Mouse (Mus musculus): ENCODE measurements around the gene Psma6. TPM values are rescaled to one million over a fixed set of nuclear protein-coding genes. Genes with fewer than 3 reads are reported as not detected.

Gene Psma6
- polyA plus RNA-seq, 1 experiment from 2014 or later: 177 TPM

GRCm38 (mm10) chr12:55440416-55440815 is 56.4 kb downstream of the Psma6 start:
- Histone ChIP-seq H3K4me2 (ENCODE audit: low read depth, low read length) (no peak overlapping the region), H3K4me3 (ENCODE audit: low read depth, low read length) (no peak overlapping the region), H3K27ac (ENCODE audit: low read depth) (no peak overlapping the region), H3K36me3 (replicated peaks; ENCODE audit: insufficient read depth, low read length) (no peaks in the 10 kb centered on the region), H3K4me1 (ENCODE audit: insufficient read depth) (peaks cover 45% of the 10 kb centered on the region), H3K27me3 (ENCODE audit: insufficient read depth, low read length) (no peaks in the 10 kb centered on the region), H3K9ac (replicated peaks) (no peak overlapping the region), H3K9me3 (ENCODE audit: low read length) (no peaks in the 10 kb centered on the region)
- 59% methylated on average over 5 of the region's 5 CpGs for WGBS (ENCODE audit: insufficient replicate concordance)
- DNase-seq: no peak
- ATAC-seq: peak; percentile 48; the same call in 1 of the 2 replicates
- TF ChIP-seq CTCF (IDR thresholded peaks at IDR 0.05; ENCODE audit: low read depth) (no peak), EP300 (IDR thresholded peaks at IDR 0.05; ENCODE audit: low read depth) (no peak)

GRCm38 (mm10) chr12:55442245-55442644 is 58.2 kb downstream of the Psma6 start:
- ATAC-seq (no peak), DNase-seq (no peak)
- H3K4me1 ChIP-seq (ENCODE audit: insufficient read depth): peaks cover 45% of the 10 kb centered on the region
- TF ChIP-seq CTCF (IDR thresholded peaks at IDR 0.05; ENCODE audit: low read depth) (no peak), EP300 (IDR thresholded peaks at IDR 0.05; ENCODE audit: low read depth) (no peak)
- no peaks in the 10 kb centered on the region for H3K9me3 ChIP-seq (ENCODE audit: low read length)
- no peak overlapping the region for H3K4me3 ChIP-seq (ENCODE audit: low read depth, low read length)
- H3K4me2 ChIP-seq (ENCODE audit: low read depth, low read length): no peak overlapping the region
- H3K36me3 ChIP-seq (replicated peaks; ENCODE audit: insufficient read depth, low read length): no peaks in the 10 kb centered on the region
- H3K27ac ChIP-seq (ENCODE audit: low read depth): no peak overlapping the region
- H3K9ac ChIP-seq (replicated peaks): no peak overlapping the region
- 90% methylated on average over 1 of the region's 1 CpGs for WGBS (ENCODE audit: insufficient replicate concordance)
- no peaks in the 10 kb centered on the region for H3K27me3 ChIP-seq (ENCODE audit: insufficient read depth, low read length)

GRCm38 (mm10) chr12:55442861-55443850 is 59.1 kb downstream of the Psma6 start:
- 56% methylated on average over 9 of the region's 9 CpGs for WGBS (ENCODE audit: insufficient replicate concordance)
- Histone ChIP-seq H3K4me3 (ENCODE audit: low read depth, low read length) (no peak overlapping the region), H3K9ac (replicated peaks) (no peak overlapping the region), H3K27ac (ENCODE audit: low read depth) (0 out of 2 replicates have a peak overlapping the region, but pooled peaks have one; percentile 32), H3K36me3 (replicated peaks; ENCODE audit: insufficient read depth, low read length) (no peaks in the 10 kb centered on the region), H3K27me3 (ENCODE audit: insufficient read depth, low read length) (no peaks in the 10 kb centered on the region), H3K9me3 (ENCODE audit: low read length) (no peaks in the 10 kb centered on the region), H3K4me1 (ENCODE audit: insufficient read depth) (peaks cover 41% of the 10 kb centered on the region), H3K4me2 (ENCODE audit: low read depth, low read length) (no peak overlapping the region)
- DNase-seq (peak; percentile 54), ATAC-seq (peak; percentile 7; the same call in 1 of the 2 replicates)
- TF ChIP-seq CTCF (IDR thresholded peaks at IDR 0.05; ENCODE audit: low read depth) (no peak), EP300 (IDR thresholded peaks at IDR 0.05; ENCODE audit: low read depth) (no peak)

GRCm38 (mm10) chr12:55444031-55444451 is 60.0 kb downstream of the Psma6 start:
- H3K9ac ChIP-seq (replicated peaks): no peak overlapping the region
- H3K27me3 ChIP-seq (ENCODE audit: insufficient read depth, low read length): no peaks in the 10 kb centered on the region
- no peak overlapping the region for H3K4me3 ChIP-seq (ENCODE audit: low read depth, low read length)
- no peak for DNase-seq
- no peak for TF ChIP-seq EP300 (IDR thresholded peaks at IDR 0.05; ENCODE audit: low read depth)
- no peaks in the 10 kb centered on the region for H3K9me3 ChIP-seq (ENCODE audit: low read length)
- no peak overlapping the region for H3K4me2 ChIP-seq (ENCODE audit: low read depth, low read length)
- H3K36me3 ChIP-seq (replicated peaks; ENCODE audit: insufficient read depth, low read length): no peaks in the 10 kb centered on the region
- no peak for ATAC-seq
- no peak overlapping the region for H3K27ac ChIP-seq (ENCODE audit: low read depth)
- H3K4me1 ChIP-seq (ENCODE audit: insufficient read depth): peaks cover 38% of the 10 kb centered on the region
- WGBS (ENCODE audit: insufficient replicate concordance): 85% methylated on average over 4 of the region's 4 CpGs

- ATAC-seq (no peak), DNase-seq (no peak)
- TF ChIP-seq EP300 (IDR thresholded peaks at IDR 0.05; ENCODE audit: low read depth) (no peak; the same call in 1 of the 2 replicates), CTCF (IDR thresholded peaks at IDR 0.05; ENCODE audit: low read depth) (no peak)
- H3K27ac ChIP-seq (ENCODE audit: low read depth): no peak overlapping the region
- H3K9me3 ChIP-seq (ENCODE audit: low read length): no peaks in the 10 kb centered on the region
- H3K9ac ChIP-seq (replicated peaks): no peak overlapping the region
- H3K27me3 ChIP-seq (ENCODE audit: insufficient read depth, low read length): no peaks in the 10 kb centered on the region
- no peak overlapping the region for H3K4me2 ChIP-seq (ENCODE audit: low read depth, low read length)
- peaks cover 35% of the 10 kb centered on the region for H3K4me1 ChIP-seq (ENCODE audit: insufficient read depth)
- 64% methylated on average over 4 of the region's 4 CpGs for WGBS (ENCODE audit: insufficient replicate concordance)
- no peaks in the 10 kb centered on the region for H3K36me3 ChIP-seq (replicated peaks; ENCODE audit: insufficient read depth, low read length)
- no peak overlapping the region for H3K4me3 ChIP-seq (ENCODE audit: low read depth, low read length)
Measured at GRCm38 (mm10) chr12:55445583-55445982, 61.6 kb downstream of the Psma6 start.

GRCm38 (mm10) chr12:55446366-55446745 is 62.3 kb downstream of the Psma6 start:
- Histone ChIP-seq H3K4me3 (ENCODE audit: low read depth, low read length) (no peak overlapping the region), H3K27me3 (ENCODE audit: insufficient read depth, low read length) (no peaks in the 10 kb centered on the region), H3K36me3 (replicated peaks; ENCODE audit: insufficient read depth, low read length) (no peaks in the 10 kb centered on the region), H3K4me2 (ENCODE audit: low read depth, low read length) (no peak overlapping the region), H3K27ac (ENCODE audit: low read depth) (peak overlapping the region; percentile 82), H3K4me1 (ENCODE audit: insufficient read depth) (peaks cover 31% of the 10 kb centered on the region), H3K9ac (replicated peaks) (no peak overlapping the region), H3K9me3 (ENCODE audit: low read length) (no peaks in the 10 kb centered on the region)
- no peak for DNase-seq
- no peak for ATAC-seq
- WGBS (ENCODE audit: insufficient replicate concordance): 68% methylated on average over 4 of the region's 4 CpGs
- no peak for TF ChIP-seq CTCF (IDR thresholded peaks at IDR 0.05; ENCODE audit: low read depth)
- TF ChIP-seq EP300 (IDR thresholded peaks at IDR 0.05; ENCODE audit: low read depth): no peak

Data from liver, postnatal 0 days (tissue).